Mouse (Mus musculus): ENCODE measurements at regions not wholly inside any gene's neighbourhood (a gene's known extent, or its start where the extent isn't known, plus 50 kb on each side); places are given as distances from the start of the nearest gene placed in this dataset.
A peak's percentile ranks its signal among the peaks of the same experiment; 100 is the strongest.
"Not testable (repeated sequence)": the region's sequence is repeated elsewhere in the genome, so short reads cannot be mapped to it uniquely, and the experiment has no call there.

DNA sequence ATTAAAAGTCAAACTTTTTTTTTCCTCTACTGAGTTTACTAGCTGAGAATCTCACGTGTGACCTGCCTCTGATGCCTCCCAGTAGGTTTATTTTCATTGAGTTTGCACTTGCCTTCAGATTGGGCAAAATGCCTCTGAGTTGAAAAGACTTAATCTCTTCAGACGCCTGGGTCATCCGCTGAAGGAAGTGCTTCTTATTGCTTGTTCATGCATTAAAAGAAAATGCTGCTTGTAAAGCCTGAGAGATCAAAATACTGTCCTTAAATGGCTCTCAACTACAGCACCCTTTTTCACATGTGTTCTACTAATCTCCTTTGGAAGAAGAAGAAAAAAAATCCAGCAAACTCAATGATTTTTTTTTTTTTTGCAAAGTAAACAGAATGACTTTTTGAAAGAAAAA, 351.5 kb downstream of the Kcnh5 start:
- no peak for DNase-seq (ENCODE audit: low spot score in 2 of 2)

- DNase-seq (ENCODE audit: low spot score in 2 of 2) = peak; percentile 48 to 60
These were observed 352.2 kb downstream of the Kcnh5 start for GRCm38 (mm10) chr12:74824735-74825494.

DNA sequence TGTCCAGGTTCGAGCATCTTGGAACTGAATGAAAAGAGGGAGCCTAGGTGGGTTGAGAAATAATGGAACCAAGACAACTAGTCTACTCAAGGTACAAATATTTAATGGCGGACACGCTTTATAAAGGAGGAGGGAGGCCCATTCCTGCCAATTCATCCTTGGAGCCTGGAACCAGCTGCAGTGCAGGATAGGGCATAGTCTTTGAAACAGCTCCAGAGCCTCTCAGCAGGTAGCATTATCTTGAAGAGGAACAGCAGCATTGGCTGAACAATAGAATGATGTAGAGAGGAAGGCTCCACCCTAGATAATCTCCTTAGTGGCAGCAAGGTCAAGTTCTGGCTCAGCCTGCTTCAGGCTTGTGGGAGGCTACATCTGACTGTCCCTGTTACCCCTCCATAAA, 361.0 kb downstream of the Kcnh5 start:
- not testable (repeated sequence) for DNase-seq (ENCODE audit: low spot score in 2 of 2)

DNA sequence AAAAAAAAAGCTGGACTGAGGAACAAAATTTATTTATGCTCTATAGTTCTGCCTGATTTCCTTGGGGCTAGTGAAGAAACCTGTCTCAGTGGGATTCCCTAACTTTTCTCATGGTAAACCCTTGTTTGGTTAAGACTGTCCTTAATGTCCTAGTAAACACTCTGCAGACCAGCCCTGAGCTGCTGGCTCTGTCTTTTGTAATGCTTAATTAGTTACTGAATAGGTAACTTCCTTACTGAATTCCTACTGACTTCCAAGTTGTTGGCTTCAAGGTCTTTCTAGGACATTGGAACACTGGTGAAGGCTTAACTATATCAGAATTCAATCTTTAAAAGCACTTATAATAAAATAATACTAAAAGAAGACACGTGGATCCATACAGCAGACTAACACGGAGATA, 368.6 kb downstream of the Kcnh5 start:
- DNase-seq (ENCODE audit: low spot score in 2 of 2) = not testable (repeated sequence)

DNA sequence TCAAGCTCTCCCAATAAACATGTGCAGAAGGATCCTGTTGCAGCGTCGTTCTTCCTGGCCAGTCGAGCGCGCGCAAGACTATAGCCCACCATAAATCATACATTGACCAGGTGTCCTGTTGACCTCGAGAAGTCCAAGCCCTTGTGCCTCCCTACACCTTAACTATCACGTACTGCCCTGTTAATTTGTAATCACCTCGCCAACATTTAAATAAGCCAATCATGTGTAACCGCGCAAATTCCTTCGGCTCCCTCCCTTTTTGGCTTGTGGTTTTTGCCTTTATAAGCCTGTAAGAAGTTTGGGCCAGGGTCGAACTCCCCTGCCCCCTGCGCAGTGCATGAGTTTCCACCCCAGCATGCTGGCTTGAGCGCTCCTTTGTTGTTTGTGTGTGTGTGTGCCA, 369.2 kb downstream of the Kcnh5 start:
- not testable (repeated sequence) for DNase-seq (ENCODE audit: low spot score in 2 of 2)

DNA sequence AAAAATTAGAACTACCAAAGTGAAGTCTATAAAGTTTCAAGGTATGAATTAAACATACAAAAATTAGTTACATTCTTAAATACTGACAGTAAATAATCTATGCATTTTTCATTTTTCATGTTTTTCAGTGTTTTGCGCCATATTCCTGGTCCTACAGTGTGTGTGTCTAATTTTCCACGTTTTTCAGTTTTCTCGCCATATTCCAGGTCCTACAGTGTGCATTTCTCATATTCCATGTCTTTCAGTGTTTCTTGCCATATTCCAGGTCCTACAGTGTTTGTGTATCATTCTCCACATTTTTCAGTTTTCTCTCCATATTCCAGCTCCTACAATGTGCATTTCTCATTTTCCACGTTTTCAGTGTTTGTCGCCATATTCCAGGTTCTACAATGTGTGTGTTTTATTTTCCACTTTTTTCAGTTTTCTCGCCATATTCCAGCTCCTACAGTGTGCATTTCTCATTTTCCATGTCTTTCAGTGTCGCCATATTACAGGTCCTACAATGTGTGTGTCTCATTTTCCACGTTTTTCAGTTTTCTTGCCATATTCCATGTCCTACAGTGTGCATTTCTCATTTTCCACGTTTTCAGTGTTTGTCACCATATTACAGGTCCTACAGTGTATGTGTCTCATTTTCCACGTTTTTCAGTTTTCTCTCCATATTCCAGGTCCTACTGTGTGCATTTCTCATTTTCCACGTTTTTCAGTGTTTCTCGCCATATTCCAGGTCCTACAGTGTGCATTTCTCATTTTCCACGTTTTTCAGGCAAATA, 373.2 kb downstream of the Kcnh5 start:
- no peak for DNase-seq (ENCODE audit: low spot score in 2 of 2)

- DNase-seq (ENCODE audit: low spot score in 2 of 2) = peak; percentile 50 to 60
These were observed 385.1 kb downstream of the Kcnh5 start for GRCm38 (mm10) chr12:74792036-74792435.

DNA sequence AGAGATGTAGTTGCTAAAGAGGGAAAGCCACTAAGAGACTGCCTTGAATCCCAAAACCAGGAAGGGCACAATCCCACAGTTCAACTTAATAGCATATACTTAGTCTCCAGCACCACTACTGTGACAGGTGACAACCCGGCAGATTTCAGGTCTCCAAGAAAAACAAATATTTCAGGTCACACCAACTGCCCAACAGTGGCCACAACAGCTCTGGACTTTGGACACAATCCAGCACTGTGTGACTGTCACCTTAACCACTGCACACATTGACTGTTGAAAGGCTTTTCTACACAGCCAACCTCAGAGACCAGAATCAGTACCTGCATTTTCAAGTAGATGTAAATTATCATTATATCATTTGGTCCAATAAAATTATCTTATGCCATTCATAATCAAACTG, 414.8 kb downstream of the Kcnh5 start:
- DNase-seq (ENCODE audit: low spot score in 2 of 2) = no peak

- DNase-seq (ENCODE audit: low spot score in 2 of 2) = peak; percentile 18 to 51
These were observed 428.9 kb upstream of the Gm11042 start for GRCm38 (mm10) chr12:74745051-74745450.

DNA sequence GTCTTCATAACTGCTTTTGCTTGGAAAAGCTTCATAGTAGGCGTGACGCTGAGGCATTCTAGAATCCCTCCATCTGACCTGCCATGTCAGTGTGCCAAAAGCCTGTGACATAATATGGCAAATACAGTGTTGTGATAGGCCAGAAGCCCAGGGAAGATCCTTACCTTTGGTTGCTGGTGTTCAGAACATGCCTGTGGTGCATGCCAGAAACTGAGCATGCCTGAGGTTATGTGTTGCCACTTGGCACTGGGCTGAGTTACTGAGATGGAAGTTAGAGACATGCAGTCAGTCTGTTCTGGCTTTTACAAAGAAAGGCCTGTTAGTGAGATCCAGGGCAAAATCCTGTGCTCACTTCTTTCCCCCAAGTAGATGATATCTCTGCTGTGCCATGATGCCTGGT, 412.7 kb upstream of the Gm11042 start:
- no peak for DNase-seq (ENCODE audit: low spot score in 2 of 2)

DNA sequence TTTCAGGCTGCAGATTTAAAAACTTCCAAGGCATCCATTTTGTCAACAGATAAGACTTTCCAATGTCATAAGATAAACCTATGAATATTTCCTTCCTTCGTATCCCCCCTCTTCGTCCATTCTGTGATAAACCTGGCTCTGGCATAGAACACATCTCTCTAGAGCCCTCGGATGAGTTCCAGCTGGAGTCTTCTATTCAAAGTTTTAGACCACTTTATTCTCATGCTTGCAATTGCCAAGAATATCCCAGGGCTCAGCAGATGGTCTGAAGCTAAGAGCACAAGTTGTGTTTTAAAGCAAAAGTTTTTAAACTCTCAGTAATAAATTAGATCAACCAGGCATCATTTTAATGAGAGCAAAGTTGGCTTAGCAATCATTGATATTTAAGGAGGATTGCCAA, 363.0 kb upstream of the Gm11042 start:
- peak in 1 of 2 experiments; percentile 20 for DNase-seq (ENCODE audit: low spot score in 2 of 2)

- no peak for DNase-seq (ENCODE audit: low spot score in 2 of 2)
These were observed 361.6 kb upstream of the Gm11042 start for GRCm38 (mm10) chr12:74677835-74678234.

DNA sequence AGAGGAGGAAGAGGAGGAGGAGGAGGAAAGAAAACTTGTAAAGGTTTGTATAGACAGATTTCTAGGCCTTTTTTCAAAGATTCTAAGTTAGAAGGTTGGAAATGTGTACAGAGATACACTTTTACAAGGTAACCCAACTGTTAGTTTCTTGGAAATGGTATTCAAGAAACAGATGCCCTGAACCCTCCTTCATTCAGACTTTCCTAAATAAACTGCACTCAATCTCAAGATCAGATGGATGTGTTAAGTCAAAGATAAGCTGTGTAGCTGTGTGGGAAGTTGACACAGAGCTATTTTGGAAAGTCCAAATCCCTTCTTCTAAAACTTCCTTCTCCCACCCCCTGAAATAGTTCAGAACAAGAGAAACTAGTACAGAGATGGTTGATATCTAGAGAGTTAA, 342.2 kb upstream of the Gm11042 start:
- DNase-seq (ENCODE audit: low spot score in 2 of 2) = no peak

DNA sequence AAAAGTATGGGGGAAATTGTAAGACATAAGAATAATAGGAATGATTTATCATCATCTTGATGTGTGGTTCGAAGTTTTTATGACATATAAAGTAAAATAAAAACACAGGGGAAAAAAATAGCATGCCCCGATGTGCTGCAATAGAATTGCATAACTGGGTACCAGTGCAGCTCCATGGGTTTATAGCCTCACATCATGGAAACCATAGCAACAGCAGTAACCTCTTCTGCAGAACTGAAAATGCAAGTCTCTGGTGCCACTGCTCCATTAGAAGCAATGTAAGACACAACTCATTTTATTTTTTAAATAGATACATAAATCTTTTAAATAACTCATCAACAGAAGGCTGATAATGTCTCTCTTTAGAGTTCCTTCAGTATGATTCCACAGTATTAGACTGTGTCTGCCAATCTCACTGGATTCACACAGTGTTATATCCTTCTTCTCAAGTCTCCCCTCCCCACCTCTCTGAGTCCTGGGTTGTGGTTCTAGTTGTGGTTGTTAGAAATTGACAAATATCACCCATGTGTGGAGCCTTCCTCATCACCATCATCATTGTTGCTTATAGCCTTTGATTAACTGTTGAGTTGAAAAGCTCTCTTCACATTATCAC, 340.9 kb upstream of the Gm11042 start:
- DNase-seq (ENCODE audit: low spot score in 2 of 2) = peak in 1 of 2 experiments; percentile 41

DNA sequence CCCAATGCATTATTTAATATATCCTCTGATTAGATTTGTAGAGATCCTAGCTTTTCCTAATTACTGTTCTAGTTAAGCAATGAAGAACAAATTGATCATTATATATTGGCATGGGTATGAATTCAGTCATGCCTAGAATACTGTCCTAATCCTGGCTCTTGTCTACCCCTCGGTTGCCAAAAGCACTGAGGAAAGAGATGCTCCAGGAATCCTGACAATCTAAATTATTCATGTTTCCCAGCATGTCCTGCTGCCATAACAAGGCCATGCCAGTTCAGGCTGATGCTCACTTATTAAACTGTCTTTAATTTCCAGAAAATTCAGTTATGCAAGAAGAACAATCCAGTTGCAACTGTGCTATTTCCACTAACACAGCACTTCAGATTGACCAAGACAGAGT, 335.1 kb upstream of the Gm11042 start:
- DNase-seq (ENCODE audit: low spot score in 2 of 2) = no peak

DNA sequence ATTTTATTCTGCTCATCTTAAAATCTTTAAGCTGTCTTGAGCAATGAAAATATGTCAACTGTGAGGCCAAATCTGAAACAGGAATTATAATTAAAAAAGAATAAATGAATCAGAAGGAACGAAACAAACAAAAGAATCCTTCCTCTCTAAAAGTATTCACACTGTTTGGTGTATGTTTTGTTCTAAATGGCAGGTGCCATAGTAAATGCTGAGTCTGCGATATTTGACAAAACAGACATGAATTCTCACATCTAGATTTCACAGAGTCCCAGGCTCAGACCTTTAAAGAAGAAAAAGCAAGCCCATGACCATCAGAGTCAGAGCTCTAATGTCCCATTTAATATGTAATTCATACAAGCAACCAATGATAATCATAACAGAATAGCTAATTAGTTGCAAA, 316.6 kb upstream of the Gm11042 start:
- no peak for DNase-seq (ENCODE audit: low spot score in 2 of 2)

GRCm38 (mm10) chr12:74595208-74595607, 279.0 kb upstream of the Gm11042 start:
- peak in 1 of 2 experiments; percentile 61 for DNase-seq (ENCODE audit: low spot score in 2 of 2)

GRCm38 (mm10) chr12:74554599-74554998, 238.4 kb upstream of the Gm11042 start:
- no peak for DNase-seq (ENCODE audit: low spot score in 2 of 2)

GRCm38 (mm10) chr12:74544172-74544571, 228.0 kb upstream of the Gm11042 start:
- DNase-seq (ENCODE audit: low spot score in 2 of 2) = no peak

- no peak for DNase-seq (ENCODE audit: low spot score in 2 of 2)
These were observed 218.7 kb upstream of the Gm11042 start for GRCm38 (mm10) chr12:74534882-74535281.

DNA sequence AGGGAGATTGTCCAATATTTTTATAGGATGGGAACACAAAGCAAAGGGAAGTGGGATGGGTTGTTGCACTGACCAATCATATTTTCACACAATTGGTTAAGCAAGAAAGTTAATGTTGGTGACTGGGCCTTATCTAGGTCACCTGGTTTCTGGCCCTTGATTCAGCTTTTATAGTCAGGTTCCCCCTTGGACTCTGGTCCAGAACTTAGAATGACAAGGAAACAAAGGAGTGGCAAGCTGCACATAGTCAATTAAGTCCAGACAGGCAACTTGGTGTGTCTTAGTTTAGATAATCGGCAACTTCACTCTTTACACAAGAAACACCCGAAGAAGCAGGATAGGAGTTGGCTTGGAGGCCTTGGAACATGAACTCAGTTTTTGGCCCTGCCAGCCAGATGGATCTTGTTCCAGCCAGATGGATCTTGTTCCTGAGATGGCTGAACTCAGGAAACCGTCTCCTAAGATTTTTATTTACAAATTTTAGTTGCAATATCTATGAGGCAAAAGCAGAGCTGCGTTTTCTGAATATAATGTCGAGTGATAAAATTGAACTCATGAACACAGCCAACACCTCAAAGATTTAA, 212.9 kb upstream of the Gm11042 start:
- no peak for DNase-seq (ENCODE audit: low spot score in 2 of 2)

GRCm38 (mm10) chr12:74527190-74527621, 211.0 kb upstream of the Gm11042 start:
- no peak for DNase-seq (ENCODE audit: low spot score in 2 of 2)

Measured in frontal cortex, postnatal 36 days (tissue).